Mouse (Mus musculus) heart, adult 2 months (tissue): Measurements from ENCODE around the gene Cmya5.
"Not testable (repeated sequence)": the region's sequence is repeated elsewhere in the genome, so short reads cannot be mapped to it uniquely, and the experiment has no call there.

Experiments used
- CTCF ChIP-seq: fragments of 200-600 bp; IDR thresholded peaks from 2 replicates; pipeline ENCODE4 v1.8.1; 2022; ENCODE audit warnings: antibody characterized with exemption, mild to moderate bottlenecking, moderate library complexity
- POLR2A ChIP-seq: fragments of 200-500 bp; IDR thresholded peaks from 2 replicates; pipeline ENCODE4 v1.6.1; 2011; ENCODE audit warnings: mild to moderate bottlenecking, low read depth, low read length, control low read depth; ENCODE audit not compliant: insufficient read depth

DNA sequence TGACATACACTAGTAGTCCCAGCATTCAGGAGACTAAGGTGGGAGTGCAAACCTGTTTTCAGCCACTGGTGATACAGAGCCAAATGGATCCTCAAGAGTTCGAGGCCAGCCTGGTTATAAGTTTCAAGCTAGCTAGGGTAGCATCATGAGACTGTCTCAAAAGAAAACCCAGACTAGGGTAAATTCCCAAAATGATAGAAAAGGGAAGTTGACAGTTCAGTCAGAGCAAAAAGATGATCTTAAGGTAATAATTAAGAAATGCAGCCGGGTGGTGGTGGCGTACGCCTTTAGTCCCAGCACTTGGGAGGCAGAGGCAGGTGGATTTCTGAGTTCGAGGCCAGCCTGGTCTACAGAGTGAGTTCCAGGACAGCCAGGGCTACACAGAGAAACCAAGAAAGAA is 43.3 kb upstream of the Cmya5 start:
- not testable (repeated sequence) for TF ChIP-seq CTCF, POLR2A
